35 mouse cellular contexts compared by ENCODE assay signal in the genomic region with DNA sequence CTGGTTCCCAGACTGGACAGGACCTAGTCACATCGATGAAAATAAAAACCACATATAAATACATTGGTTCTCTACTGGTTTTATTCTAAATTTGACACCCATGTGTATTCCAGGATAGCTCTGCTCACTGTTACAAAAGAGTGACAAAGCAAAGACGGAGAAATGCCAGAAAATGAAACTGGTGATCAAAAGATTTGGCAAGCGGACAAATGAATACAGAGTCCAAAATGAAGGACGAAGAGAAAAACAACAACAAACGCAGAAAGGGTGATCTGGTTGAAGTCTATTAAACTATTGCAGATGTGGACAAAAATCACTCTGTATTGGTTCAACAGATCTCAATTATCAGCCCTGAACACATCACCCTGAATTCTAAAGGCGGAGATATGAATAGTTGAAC. TPM values are rescaled to one million over a fixed set of nuclear protein-coding genes. Genes with fewer than 3 reads are reported as not detected.
DNase-seq lines count a peak whose midpoint lies in the region; ATAC-seq lines count a peak whose summit lies in the region.
"Had no signal": no experiment of that assay in that cellular context is flagged by ENCODE, and none has a peak within 500 bp of the region (broad histone marks: within the 10 kb centered on the region; RNA-seq: fewer than 3 reads in every experiment).

No protein-coding gene starts in this region.

- no peaks in the 10 kb centered on the region for H3K36me3 ChIP-seq in kidney, embryonic 14.5 days (ENCODE audit: control insufficient read depth, insufficient read depth, low read length)
- H3K36me3 ChIP-seq in hindbrain, embryonic 11.5 days (ENCODE audit: control insufficient read depth, insufficient read depth, low read length), result no peaks in the 10 kb centered on the region
- H3K36me3 ChIP-seq: embryonic facial prominence, embryonic 12.5 days; embryonic facial prominence, embryonic 15.5 days; heart, embryonic 10.5 days; heart, embryonic 13.5 days; hindbrain, embryonic 12.5 days; hindbrain, embryonic 15.5 days had no signal

- no peak overlapping the region for H3K4me3 ChIP-seq in kidney, embryonic 14.5 days (ENCODE audit: low read length)
- no peak overlapping the region for H3K4me3 ChIP-seq in hindbrain, embryonic 11.5 days (ENCODE audit: low read depth, low read length)
- H3K4me3 ChIP-seq: embryonic facial prominence, embryonic 12.5 days; embryonic facial prominence, embryonic 15.5 days; heart, adult 2 months; heart, embryonic 10.5 days; heart, embryonic 13.5 days; hindbrain, embryonic 12.5 days; hindbrain, embryonic 15.5 days had no signal

- no peaks in the 10 kb centered on the region for H3K4me1 ChIP-seq in kidney, embryonic 14.5 days (ENCODE audit: control insufficient read depth, insufficient read depth, low read length)
- no peaks in the 10 kb centered on the region for H3K4me1 ChIP-seq in hindbrain, embryonic 11.5 days (replicated peaks; ENCODE audit: control insufficient read depth, insufficient read depth, low read length)
- H3K4me1 ChIP-seq: embryonic facial prominence, embryonic 15.5 days; heart, embryonic 10.5 days; heart, embryonic 13.5 days; hindbrain, embryonic 12.5 days; hindbrain, embryonic 15.5 days had no signal

- no peak overlapping the region for H3K27ac ChIP-seq in kidney, embryonic 14.5 days (ENCODE audit: low read depth, low read length)
- H3K27ac ChIP-seq in hindbrain, embryonic 11.5 days (ENCODE audit: low read depth, low read length), result no peak overlapping the region
- H3K27ac ChIP-seq: embryonic facial prominence, embryonic 12.5 days; embryonic facial prominence, embryonic 15.5 days; heart, adult 2 months; heart, embryonic 10.5 days; heart, embryonic 13.5 days; hindbrain, embryonic 12.5 days; hindbrain, embryonic 15.5 days had no signal

- peak; percentile 3 for DNase-seq in adrenal gland, postnatal 10 days
- no peak for DNase-seq in adrenal gland, postnatal 14 days
- peak; percentile 18 to 46 for DNase-seq in kidney, adult 8-10 months
- peak; percentile 11 to 58 for DNase-seq in kidney, postnatal 36 days
- DNase-seq in kidney, postnatal 25 days, result no peak
- DNase-seq in skeletal muscle tissue, adult 2 months (ENCODE audit: low read depth, low spot score), result peak; percentile 25
- DNase-seq in hindbrain, embryonic 11.5 days (ENCODE audit: low spot score), result no peak
- DNase-seq: adrenal gland, postnatal 25 days; cerebellum, adult 11 months; cerebellum, adult 2 months; cerebellum, adult 9-11 months; cerebellum, postnatal 25 days; forebrain, postnatal 0 days; gastrocnemius, postnatal 36 days; heart, adult 2 months; heart, postnatal 14 days; heart, postnatal 4 days had no signal

- H3K4me2 ChIP-seq in kidney, embryonic 14.5 days (replicated peaks; ENCODE audit: low read depth, low read length), result no peak overlapping the region
- H3K4me2 ChIP-seq in hindbrain, embryonic 11.5 days (replicated peaks; ENCODE audit: low read depth, low read length), result no peak overlapping the region
- H3K4me2 ChIP-seq: embryonic facial prominence, embryonic 12.5 days; embryonic facial prominence, embryonic 15.5 days; heart, embryonic 13.5 days; hindbrain, embryonic 12.5 days; hindbrain, embryonic 15.5 days had no signal

- 91% methylated on average over 6 of the region's 6 CpGs for WGBS in kidney, embryonic 14.5 days
- 82% methylated on average over 6 of the region's 6 CpGs for WGBS in hindbrain, embryonic 11.5 days

- ATAC-seq in kidney, embryonic 14.5 days (ENCODE audit: low FRiP score, low TSS enrichment), result no peak
- no peak for ATAC-seq in hindbrain, embryonic 11.5 days (ENCODE audit: low FRiP score)
- ATAC-seq: activated CD4-positive, CD25-positive, alpha-beta regulatory T cell, adult 4 months; forebrain, embryonic 14.5 days; forebrain, postnatal 0 days had no signal

- H3K27me3 ChIP-seq in kidney, embryonic 14.5 days (ENCODE audit: control insufficient read depth, insufficient read depth, low read length), result no peaks in the 10 kb centered on the region
- no peaks in the 10 kb centered on the region for H3K27me3 ChIP-seq in hindbrain, embryonic 11.5 days (ENCODE audit: control insufficient read depth, insufficient read depth, low read length)
- H3K27me3 ChIP-seq: embryonic facial prominence, embryonic 12.5 days; embryonic facial prominence, embryonic 15.5 days; heart, embryonic 13.5 days; hindbrain, embryonic 12.5 days; hindbrain, embryonic 15.5 days had no signal

- H3K9me3 ChIP-seq in kidney, embryonic 14.5 days (ENCODE audit: control insufficient read depth, low read length), result no peaks in the 10 kb centered on the region
- H3K9me3 ChIP-seq in hindbrain, embryonic 11.5 days (ENCODE audit: control insufficient read depth, low read length), result no peaks in the 10 kb centered on the region
- H3K9me3 ChIP-seq: embryonic facial prominence, embryonic 12.5 days; embryonic facial prominence, embryonic 15.5 days; heart, embryonic 10.5 days; heart, embryonic 13.5 days; hindbrain, embryonic 12.5 days; hindbrain, embryonic 15.5 days had no signal

- H3K9ac ChIP-seq in kidney, embryonic 14.5 days (ENCODE audit: low read depth, low read length), result no peak overlapping the region
- H3K9ac ChIP-seq in hindbrain, embryonic 11.5 days (ENCODE audit: low read depth, low read length), result no peak overlapping the region
- H3K9ac ChIP-seq: embryonic facial prominence, embryonic 12.5 days; embryonic facial prominence, embryonic 15.5 days; forebrain, postnatal 0 days; heart, embryonic 13.5 days; hindbrain, embryonic 12.5 days; hindbrain, embryonic 15.5 days had no signal

RNA-seq across cellular contexts. Expression of gene Slc22a22, which starts 12.4 kb away (rescaled TPM):
- total RNA-seq in adrenal gland, postnatal 10 days (2021), result not detected
- not detected in 2 replicates for total RNA-seq in adrenal gland, postnatal 14 days (2021)
- polyA plus RNA-seq in kidney, embryonic 14.5 days (2014; fragmentation: Nextera tagmentation; extraction: Ambion mirVana), result 0.31 and 0.41 TPM in 2 replicates
- not detected in 2 replicates for polyA plus RNA-seq in hindbrain, embryonic 11.5 days (2014; fragmentation: Nextera tagmentation; extraction: Ambion mirVana)
- total RNA-seq: adrenal gland, adult 18-20 months; adrenal gland, postnatal 25 days; common myeloid progenitor, adult 5-6 weeks; ES-E14; gastrocnemius, adult 8-10 months; gastrocnemius, postnatal 36 days; granulocyte monocyte progenitor cell, adult 5-6 weeks; heart, adult 2 months; heart, postnatal 14 days; heart, postnatal 4 days had no signal
- polyA plus RNA-seq: activated CD4-positive, CD25-positive, alpha-beta regulatory T cell, adult 4 months; brain, embryonic 14.5 days; cerebellum, adult 2 months; embryonic facial prominence, embryonic 12.5 days; forebrain, embryonic 11.5 days; forebrain, embryonic 14.5 days; forebrain, postnatal 0 days; frontal cortex, adult 2 months; heart, adult 2 months; heart, embryonic 10.5 days; heart, embryonic 13.5 days; heart, embryonic 16.5 days; hindbrain, embryonic 12.5 days; hindbrain, embryonic 15.5 days had no signal

Comparison
In these comparisons a context has a peak if more than half of its experiments do, and no peak if none do; other contexts are left out.
1. DNase-seq: peak in adrenal gland, postnatal 10 days (single experiment), kidney, adult 8-10 months (2 of 2), kidney, postnatal 36 days (2 of 2) and skeletal muscle tissue, adult 2 months (single experiment); none in adrenal gland, postnatal 14 days (single experiment), kidney, postnatal 25 days (0 of 2) and hindbrain, embryonic 11.5 days (single experiment).